Mouse (Mus musculus) CD4-positive, CD25-positive, alpha-beta regulatory T cell, adult 2 months (primary cell): ENCODE data around the gene Acta2.

Source experiments
- DNase-seq: peaks from one replicate; pipeline ENCODE4 v3.0.0-alpha.2; 2012; ENCODE audit warnings: low read depth, low spot score

The Acta2 gene

DNA sequence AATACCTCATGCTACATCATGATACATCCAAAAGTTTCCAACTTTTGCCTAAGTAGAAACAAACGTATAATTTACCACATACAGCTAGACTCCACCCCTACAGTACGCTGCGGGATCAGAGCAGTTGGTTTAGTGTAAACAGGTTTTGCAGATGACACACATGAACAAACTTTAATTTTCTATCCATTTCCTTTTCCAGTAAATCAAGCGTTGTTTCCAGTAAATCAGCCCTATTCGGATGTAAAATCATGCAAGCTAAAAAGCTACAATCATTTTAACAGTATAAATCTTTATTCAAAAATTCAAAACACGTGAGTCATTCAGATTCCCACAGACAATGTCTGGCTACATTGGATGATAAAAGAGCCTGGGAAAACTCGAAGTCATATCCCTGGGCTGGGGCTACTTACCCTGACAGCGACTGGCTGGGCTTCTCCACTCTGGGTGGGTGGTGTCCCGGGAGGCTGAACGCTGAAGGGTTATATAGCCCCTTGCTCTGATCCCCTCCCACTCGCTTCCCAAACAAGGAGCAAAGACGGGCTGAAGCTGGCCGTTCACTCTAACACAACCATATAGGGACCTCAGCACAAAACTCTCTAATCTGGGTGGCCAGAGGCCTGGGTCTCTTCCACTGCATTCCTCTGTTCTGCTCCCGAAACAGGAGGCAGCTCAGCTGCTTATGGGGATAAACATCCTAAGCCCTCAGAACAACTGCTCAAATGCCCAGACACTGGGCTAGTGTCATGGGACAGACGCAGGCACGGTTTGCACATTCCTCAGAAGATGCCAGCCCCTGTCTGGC lies at the start of gene Acta2:
TSS of gene Acta2 (minus strand) at position 711 of the 802 bp plus-strand sequence.
- DNase-seq, result no peak

DNA sequence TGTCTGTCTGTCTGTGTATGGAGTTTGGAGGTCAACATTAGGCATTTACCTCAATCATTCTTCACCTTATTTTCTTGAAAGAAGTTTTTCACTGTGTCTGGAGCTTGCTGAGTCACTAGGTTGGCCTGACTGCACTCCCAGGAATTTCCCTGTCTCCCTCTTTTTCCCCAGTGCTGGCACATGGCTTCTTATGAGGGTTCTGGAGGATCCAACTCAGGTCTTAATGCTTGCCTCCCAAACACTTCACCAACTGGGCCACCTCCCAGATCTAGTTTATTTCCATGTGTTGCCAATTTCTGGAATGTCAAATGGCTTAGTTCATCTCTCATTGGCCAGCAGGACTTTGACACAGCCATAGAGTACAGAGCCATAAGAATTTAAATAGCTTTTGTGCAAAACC lies 49.5 kb upstream of the Acta2 start:
- DNase-seq, result no peak

DNA sequence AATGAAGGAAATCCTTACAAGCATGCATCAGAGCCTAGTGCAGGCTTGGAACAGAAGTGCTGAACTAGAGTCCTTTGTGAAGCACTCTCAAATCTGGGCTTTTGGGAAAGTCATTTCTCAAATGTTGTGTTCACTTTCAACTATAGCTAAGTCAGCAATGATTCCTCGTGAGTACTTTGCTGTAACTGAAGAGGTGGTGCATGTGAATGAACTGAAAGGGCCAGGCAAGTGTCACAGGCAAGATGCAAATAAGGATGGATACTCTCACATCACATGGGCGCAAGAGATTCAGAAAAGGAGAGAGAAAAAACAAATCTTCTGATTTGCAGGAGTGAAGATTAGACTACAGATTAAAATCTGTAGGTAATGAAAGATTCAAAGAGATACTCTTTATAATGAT lies 45.0 kb upstream of the Acta2 start:
- DNase-seq, result no peak

- DNase-seq, result peak; percentile 67
These were observed 43.8 kb upstream of the Acta2 start for GRCm38 (mm10) chr19:34299229-34299628.

DNA sequence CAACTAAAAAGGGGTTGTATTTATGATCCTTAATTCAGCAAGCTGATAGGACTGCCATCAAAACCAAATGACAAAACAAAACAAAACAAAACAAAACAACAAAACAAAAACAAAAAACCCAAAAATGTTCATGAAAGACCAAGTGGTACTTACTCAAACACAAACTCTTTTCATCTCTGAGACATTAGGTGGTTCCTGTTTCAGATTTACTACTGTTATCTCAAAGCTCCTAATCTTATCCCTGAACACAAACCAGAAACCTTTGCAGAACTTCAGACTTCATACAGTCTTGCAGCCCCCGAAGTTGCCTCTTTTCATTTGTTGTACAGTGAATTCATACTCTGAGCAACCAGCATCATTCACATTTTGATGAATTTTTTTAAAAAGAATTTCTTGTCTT lies 43.1 kb upstream of the Acta2 start:
- DNase-seq, result no peak

DNA sequence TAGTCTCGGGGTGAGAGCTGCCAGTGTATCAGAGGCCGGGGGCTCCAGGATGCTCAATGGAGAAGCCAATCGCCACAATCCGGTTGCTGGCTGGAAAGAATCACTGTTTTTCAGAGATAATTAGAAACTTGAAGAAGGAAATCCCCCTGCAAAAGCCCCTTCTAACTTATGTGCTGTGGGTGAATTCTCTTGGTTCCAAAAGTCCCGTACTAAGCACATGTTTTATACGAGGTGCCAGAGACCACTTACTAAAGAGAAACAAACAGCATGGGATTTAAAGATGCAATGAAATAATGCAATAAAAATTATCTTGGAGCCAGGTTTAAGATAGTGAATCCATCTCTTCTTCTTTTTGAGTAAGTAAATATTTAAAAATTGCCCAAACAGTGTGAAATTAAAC lies 40.1 kb upstream of the Acta2 start:
- DNase-seq, result peak; percentile 22

DNA sequence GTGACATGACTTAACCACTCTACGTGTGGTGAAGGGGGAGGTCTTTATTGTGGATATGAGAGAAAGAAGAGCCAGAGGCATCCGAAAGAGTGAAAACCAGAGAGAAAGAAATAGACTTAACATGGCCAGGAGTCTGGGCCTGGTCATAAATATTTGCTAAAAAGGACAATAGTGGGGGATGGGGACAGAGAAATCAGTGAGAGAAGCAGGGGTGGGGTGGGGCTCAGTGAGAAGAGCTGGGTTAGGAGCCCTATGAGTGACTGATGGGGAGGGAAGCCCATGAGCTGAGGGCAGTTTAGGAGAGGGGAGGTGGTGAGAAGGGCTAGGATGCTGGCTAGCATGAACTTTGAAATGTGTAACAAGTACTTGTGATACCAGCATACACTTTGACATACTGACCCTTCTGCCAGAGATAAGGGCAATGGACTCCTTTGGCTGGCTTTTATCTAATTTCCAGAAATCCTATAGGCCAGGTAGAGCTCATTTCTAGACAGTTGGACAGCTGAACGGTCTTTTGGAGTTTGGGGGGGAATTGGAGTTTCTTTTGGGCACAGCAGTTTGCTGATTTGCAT lies 38.1 kb upstream of the Acta2 start:
- peak; percentile 7 for DNase-seq

DNA sequence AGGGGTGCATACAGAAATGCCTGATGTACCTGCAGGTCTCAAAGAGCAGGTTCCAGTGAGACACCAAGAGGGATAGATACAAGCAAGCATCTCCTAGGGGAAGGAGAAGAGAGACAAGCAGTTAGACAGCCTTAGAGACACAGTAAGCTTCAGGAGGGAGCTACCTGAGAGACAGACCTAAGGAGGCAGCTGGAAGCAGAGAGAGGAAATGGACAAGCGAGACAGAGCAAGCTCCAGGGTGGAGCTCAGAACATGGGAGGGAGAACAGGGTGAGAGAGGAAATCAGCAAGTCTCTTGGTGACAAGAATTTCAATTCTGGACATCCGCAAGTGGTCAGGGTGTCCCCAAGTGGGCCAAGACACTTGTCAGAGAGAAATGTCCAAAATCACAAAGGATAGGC lies 37.3 kb upstream of the Acta2 start:
- peak; percentile 26 for DNase-seq

GRCm38 (mm10) chr19:34291956-34292355 lies 36.6 kb upstream of the Acta2 start:
- DNase-seq, result peak; percentile 20

DNA sequence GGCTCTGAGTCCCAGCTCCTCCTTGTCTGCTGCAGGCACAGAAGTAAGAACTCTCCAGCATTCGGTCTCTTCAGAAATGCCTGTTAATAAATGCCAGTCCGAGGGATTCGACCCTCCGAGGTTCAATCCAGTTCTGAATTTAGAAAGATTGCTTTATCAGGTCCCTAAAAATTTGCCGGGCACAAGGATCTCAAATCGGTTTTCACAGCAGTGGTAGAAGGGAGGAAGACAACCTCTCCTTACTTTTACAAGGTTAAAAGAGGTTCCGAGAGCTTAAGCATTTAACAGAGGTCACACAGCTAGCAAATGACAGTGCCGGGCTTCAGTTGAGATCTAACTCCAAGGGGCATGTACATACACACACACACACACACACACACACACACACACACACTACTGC lies 36.0 kb upstream of the Acta2 start:
- peak; percentile 10 for DNase-seq

GRCm38 (mm10) chr19:34290872-34291341 lies 35.5 kb upstream of the Acta2 start:
- DNase-seq, result peak; percentile 34

DNA sequence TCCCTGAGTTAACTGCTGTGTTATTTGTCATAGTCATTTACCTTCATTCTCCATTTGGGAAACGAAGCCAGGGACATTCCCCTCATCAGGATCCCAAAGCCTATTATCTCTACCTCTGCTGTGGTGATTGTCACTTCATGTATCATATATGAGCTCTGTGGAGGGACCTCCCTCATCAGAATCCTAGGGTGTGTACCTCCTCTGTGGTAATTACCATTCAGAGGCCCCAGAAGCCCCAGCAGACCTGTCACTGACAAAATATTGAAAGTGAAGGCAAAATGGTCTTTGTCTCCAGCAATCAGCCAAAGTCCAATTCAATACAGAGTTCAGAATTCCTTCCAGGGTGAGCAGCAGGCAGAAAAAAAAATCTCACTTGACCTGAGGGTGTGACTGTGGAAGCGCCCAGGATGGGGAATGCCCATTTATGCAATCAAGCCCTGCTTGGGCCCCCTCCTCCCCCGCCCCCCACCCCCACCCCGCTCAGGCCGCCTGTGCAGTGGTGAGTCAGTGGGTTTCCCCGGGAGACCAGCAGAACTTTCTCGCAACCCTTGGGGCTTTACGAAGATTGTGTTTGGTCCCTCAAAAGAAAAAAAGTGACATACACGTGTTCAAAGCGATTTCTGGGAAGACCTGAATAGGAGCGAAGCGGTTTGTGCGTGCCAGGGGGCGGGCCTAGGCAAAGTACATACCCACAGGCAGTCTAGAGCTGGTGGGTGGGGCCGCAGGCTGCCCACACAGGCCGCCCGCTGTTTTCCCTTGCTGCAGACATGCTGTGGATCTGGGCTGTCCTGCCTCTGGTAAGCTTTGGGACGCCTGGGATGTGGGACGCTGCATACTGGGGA lies 34.8 kb upstream of the Acta2 start, which contains the start of gene Fas:
TSS of gene Fas (plus strand) at position 719 of the 842 bp plus-strand sequence.
- peak; percentile 89 for DNase-seq

- DNase-seq, result peak; percentile 20
These were observed 33.3 kb upstream of the Acta2 start for GRCm38 (mm10) chr19:34288696-34289095.

DNA sequence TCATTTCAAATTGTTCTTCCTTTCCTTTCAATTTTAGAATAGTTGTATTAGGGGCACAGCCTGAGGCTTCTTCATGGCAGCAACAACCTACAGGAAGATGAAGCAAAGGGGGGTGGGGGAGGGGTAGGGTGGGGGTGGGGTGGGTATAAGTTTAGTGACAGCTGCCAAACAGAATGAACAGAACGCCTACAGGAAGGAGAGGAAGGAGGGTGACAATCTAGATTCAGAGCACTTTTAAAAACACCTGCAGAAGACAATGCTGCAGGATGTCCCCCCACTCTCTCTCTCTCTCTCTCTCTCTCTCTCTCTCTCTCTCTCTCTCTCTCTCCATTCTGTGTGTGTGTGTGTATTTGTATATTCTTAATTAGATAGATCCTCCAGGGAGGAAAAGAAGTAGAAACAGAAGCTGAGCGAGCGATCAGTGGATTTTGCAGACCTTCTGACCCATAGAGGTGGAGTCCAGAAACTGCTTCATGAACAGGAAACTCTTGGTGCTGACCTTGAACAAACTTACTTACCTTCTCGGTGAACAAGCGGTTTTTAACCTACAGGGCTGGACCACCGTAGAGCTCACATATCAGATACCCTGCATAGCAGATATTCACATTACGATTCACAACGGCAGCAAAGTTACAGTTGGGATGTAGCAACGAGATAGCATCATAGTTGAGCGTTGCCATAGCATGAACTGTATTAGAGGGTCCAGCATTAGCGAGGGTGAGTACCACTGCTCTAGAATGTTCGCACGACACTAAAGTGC lies 32.4 kb upstream of the Acta2 start:
- DNase-seq, result peak; percentile 50

- peak; percentile 53 for DNase-seq
These were observed 31.8 kb upstream of the Acta2 start for GRCm38 (mm10) chr19:34287221-34287620.

GRCm38 (mm10) chr19:34284826-34285225 lies 29.4 kb upstream of the Acta2 start:
- DNase-seq, result no peak

- DNase-seq, result peak; percentile 11
These were observed 29.0 kb upstream of the Acta2 start for GRCm38 (mm10) chr19:34284383-34284782.

DNA sequence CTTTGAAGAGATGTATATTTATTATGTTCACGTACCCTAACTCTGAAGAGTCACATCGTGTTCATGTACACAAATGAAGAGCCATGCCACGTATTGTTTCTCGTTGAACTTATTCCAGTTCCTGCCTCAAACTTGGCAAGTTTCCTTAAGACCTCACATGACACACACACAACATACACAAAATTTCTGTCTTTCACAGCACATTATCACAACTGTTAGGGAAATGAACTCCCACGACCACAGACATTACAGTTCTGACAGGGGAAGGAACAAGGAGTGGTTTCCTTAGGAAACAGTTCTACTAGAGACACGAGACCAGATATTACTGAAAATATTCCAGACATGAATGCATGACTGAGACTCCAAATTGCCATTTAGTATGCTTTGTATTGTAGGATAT lies 28.2 kb upstream of the Acta2 start:
- no peak for DNase-seq

DNA sequence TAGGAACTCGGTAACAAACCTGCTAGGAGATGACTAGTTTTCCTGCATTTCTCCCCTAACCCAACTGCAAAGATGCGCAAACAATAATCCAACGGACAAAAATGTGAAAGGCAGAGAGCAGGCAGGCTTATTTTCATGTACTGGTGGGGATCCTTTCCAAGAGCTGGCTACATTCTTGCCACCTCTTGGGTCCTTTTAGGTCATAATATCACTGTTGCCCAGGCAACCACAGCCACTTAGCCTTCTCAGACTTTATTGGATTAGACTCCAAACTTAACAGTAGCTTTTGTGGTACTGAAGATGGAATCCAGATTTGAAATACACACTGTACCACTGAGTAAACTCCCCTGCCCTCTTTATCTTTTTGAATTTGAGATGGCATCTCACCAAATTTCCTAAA lies 22.7 kb upstream of the Acta2 start:
- DNase-seq, result no peak

DNA sequence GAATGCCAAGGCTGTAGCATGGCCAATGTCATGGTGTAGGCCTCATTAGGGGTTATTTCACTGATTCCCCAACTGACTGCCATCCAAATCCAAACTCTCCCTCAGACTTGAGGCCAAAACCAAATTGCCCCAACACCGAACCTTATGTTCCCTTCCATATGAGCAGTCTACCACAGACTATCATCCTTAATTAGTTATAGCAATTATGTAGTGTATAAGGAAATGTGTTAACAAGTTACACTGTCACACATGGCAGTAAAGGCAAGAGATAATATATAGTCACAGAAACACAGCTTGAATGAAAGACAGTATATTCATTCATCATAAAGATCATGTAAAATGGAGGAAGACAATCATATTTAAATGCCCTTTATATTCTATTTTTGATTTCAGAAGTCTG lies 17.7 kb upstream of the Acta2 start:
- DNase-seq, result no peak

GRCm38 (mm10) chr19:34270824-34271464 lies 15.6 kb upstream of the Acta2 start:
- DNase-seq, result no peak
